Comparison of ENCODE assay signal across 29 mouse cellular contexts in the genomic region with DNA sequence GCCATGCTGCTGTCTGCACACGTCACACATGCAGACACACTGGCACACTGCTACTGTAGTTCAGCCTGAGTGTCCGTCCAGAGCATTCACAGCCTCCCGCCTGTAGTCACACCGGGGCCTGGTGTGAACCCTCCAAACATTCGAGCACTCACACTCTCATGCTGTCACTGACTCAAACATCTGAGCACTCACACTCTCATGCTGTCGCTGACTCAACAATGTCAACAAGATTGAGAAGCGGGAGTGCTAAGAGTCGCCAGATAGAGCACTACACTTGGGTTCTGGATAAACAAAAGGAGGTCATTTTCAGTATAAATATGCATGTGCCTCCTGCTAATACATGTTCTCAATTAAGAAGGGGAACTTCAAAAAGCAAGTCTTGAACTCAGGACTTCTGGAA. TPM values are rescaled to one million over a fixed set of nuclear protein-coding genes. Genes with fewer than 3 reads are reported as not detected.
"Had no signal": no experiment of that assay in that cellular context is flagged by ENCODE, and none has a peak within 500 bp of the region (broad histone marks: within the 10 kb centered on the region; RNA-seq: fewer than 3 reads in every experiment).

No protein-coding gene starts in this region.

- H3K4me3 ChIP-seq: embryonic facial prominence, embryonic 10.5 days; embryonic facial prominence, embryonic 12.5 days; embryonic facial prominence, embryonic 13.5 days; embryonic facial prominence, embryonic 15.5 days; erythroblast, embryonic 14.5 days; forebrain, embryonic 10.5 days; forebrain, embryonic 12.5 days; forebrain, embryonic 13.5 days; forebrain, embryonic 15.5 days; gastrocnemius, adult 2 months had no signal

- H3K9me3 ChIP-seq: embryonic facial prominence, embryonic 10.5 days; embryonic facial prominence, embryonic 12.5 days; embryonic facial prominence, embryonic 13.5 days; embryonic facial prominence, embryonic 15.5 days; forebrain, embryonic 10.5 days; forebrain, embryonic 12.5 days; forebrain, embryonic 13.5 days; forebrain, embryonic 15.5 days had no signal

- H3K4me2 ChIP-seq: embryonic facial prominence, embryonic 12.5 days; embryonic facial prominence, embryonic 13.5 days; embryonic facial prominence, embryonic 15.5 days; forebrain, embryonic 12.5 days; forebrain, embryonic 13.5 days; forebrain, embryonic 15.5 days had no signal

- H3K4me1 ChIP-seq: embryonic facial prominence, embryonic 10.5 days; embryonic facial prominence, embryonic 12.5 days; embryonic facial prominence, embryonic 13.5 days; embryonic facial prominence, embryonic 15.5 days; forebrain, embryonic 10.5 days; forebrain, embryonic 12.5 days; forebrain, embryonic 13.5 days; forebrain, embryonic 15.5 days had no signal

- DNase-seq: cerebellum, adult 18-20 months; cerebellum, adult 2 months; cerebellum, adult 8-10 months; cerebellum, adult 9-10 months; cerebellum, adult 9-11 months; cerebellum, postnatal 10 days; cerebellum, postnatal 14 days; cerebellum, postnatal 25 days; cerebellum, postnatal 36 days; embryo, embryonic 11 days; forebrain, postnatal 0 days; gastrocnemius, adult 2 months; gastrocnemius, postnatal 10 days; gastrocnemius, postnatal 14 days; gastrocnemius, postnatal 25 days; gastrocnemius, postnatal 36 days; heart, adult 11 months; heart, adult 18-20 months had no signal

- H3K9ac ChIP-seq: embryonic facial prominence, embryonic 12.5 days; embryonic facial prominence, embryonic 13.5 days; embryonic facial prominence, embryonic 15.5 days; forebrain, embryonic 12.5 days; forebrain, embryonic 13.5 days; forebrain, embryonic 15.5 days; forebrain, postnatal 0 days had no signal

- H3K27me3 ChIP-seq: embryonic facial prominence, embryonic 12.5 days; embryonic facial prominence, embryonic 13.5 days; embryonic facial prominence, embryonic 15.5 days; forebrain, embryonic 12.5 days; forebrain, embryonic 13.5 days; forebrain, embryonic 15.5 days had no signal

- H3K27ac ChIP-seq: embryonic facial prominence, embryonic 10.5 days; embryonic facial prominence, embryonic 12.5 days; embryonic facial prominence, embryonic 13.5 days; embryonic facial prominence, embryonic 15.5 days; forebrain, embryonic 10.5 days; forebrain, embryonic 12.5 days; forebrain, embryonic 13.5 days; forebrain, embryonic 15.5 days; gastrocnemius, adult 2 months had no signal

- ATAC-seq: forebrain, embryonic 13.5 days; forebrain, embryonic 14.5 days; forebrain, embryonic 15.5 days; forebrain, embryonic 16.5 days; forebrain, postnatal 0 days had no signal

RNA-seq across cellular contexts. Expression of a gene that starts 28.6 kb away (rescaled TPM):
- polyA plus RNA-seq: erythroblast, embryonic 14.5 days had no signal
